Mouse (Mus musculus): ENCODE data around the gene Gm10134. TPM values are rescaled to one million over a fixed set of nuclear protein-coding genes. Genes with fewer than 3 reads are reported as not detected.
A peak's percentile ranks its signal among the peaks of the same experiment; 100 is the strongest.

Gm10134 gene
- polyA plus RNA-seq, 1 experiment = not detected

- peak overlapping the region; percentile 56 for H3K27ac ChIP-seq (ENCODE audit: insufficient read depth, low read depth, low read length)
- H3K4me1 ChIP-seq (ENCODE audit: control insufficient read depth, insufficient read depth, low read length) = peaks cover 72% of the 10 kb centered on the region
- H3K4me3 ChIP-seq (ENCODE audit: insufficient read depth, low read depth, low read length) = no peak overlapping the region
- TF ChIP-seq CTCF (IDR thresholded peaks at IDR 0.05; ENCODE audit: insufficient read depth, low read depth, low read length) = no peak
- no peak for TF ChIP-seq POLR2A (IDR thresholded peaks at IDR 0.05; ENCODE audit: insufficient read depth, low read depth, low read length)
- WGBS = 34% methylated on average over 7 of the region's 7 CpGs
Measured at GRCm38 (mm10) chr2:28539206-28539605, 33.3 kb downstream of the Gm10134 start.

GRCm38 (mm10) chr2:28539949-28540348 is 34.1 kb downstream of the Gm10134 start:
- Histone ChIP-seq H3K4me3 (ENCODE audit: insufficient read depth, low read depth, low read length) (no peak overlapping the region), H3K27ac (ENCODE audit: insufficient read depth, low read depth, low read length) (peak overlapping the region; percentile 56), H3K4me1 (ENCODE audit: control insufficient read depth, insufficient read depth, low read length) (peaks cover 71% of the 10 kb centered on the region)
- TF ChIP-seq CTCF (IDR thresholded peaks at IDR 0.05; ENCODE audit: insufficient read depth, low read depth, low read length) = no peak
- no peak for TF ChIP-seq POLR2A (IDR thresholded peaks at IDR 0.05; ENCODE audit: insufficient read depth, low read depth, low read length)
- WGBS = 78% methylated on average over 2 of the region's 2 CpGs

- Histone ChIP-seq H3K27ac (ENCODE audit: insufficient read depth, low read depth, low read length) (0 out of 2 replicates have a peak overlapping the region, but pooled peaks have one; percentile 56), H3K4me1 (ENCODE audit: control insufficient read depth, insufficient read depth, low read length) (peaks cover 63% of the 10 kb centered on the region), H3K4me3 (ENCODE audit: insufficient read depth, low read depth, low read length) (no peak overlapping the region)
- 83% methylated on average over 8 of the region's 8 CpGs for WGBS
- TF ChIP-seq POLR2A (IDR thresholded peaks at IDR 0.05; ENCODE audit: insufficient read depth, low read depth, low read length) = no peak
- TF ChIP-seq CTCF (IDR thresholded peaks at IDR 0.05; ENCODE audit: insufficient read depth, low read depth, low read length) = no peak
Measured at GRCm38 (mm10) chr2:28540587-28541227, 34.8 kb downstream of the Gm10134 start.

DNA sequence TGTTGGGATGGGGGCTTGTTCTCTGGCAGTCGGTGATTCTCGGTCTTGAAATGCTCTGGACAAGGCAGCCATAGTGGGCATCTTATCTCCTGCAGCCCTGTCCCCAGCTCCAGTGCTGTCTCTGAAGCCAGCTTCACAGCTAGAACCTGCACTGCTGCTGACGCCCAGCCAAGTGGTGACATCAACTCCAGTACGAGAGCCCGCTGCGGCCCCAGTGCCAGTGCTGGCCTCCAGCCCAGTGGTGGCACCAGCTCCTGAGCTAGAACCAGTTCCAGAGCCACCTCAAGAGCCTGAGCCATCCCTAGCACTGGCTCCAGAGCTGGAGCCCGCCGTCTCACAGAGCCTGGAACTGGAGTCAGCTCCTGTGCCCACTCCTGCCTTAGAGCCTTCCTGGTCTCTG is 38.0 kb downstream of the Gm10134 start:
- Histone ChIP-seq H3K4me3 (ENCODE audit: insufficient read depth, low read depth, low read length) (no peak overlapping the region), H3K27ac (ENCODE audit: insufficient read depth, low read depth, low read length) (no peak overlapping the region), H3K4me1 (ENCODE audit: control insufficient read depth, insufficient read depth, low read length) (peaks cover 32% of the 10 kb centered on the region)
- no peak for TF ChIP-seq POLR2A (IDR thresholded peaks at IDR 0.05; ENCODE audit: insufficient read depth, low read depth, low read length)
- TF ChIP-seq CTCF (IDR thresholded peaks at IDR 0.05; ENCODE audit: insufficient read depth, low read depth, low read length) = no peak
- WGBS = 56% methylated on average over 8 of the region's 8 CpGs

GRCm38 (mm10) chr2:28545976-28546375 is 40.1 kb downstream of the Gm10134 start:
- Histone ChIP-seq H3K4me1 (ENCODE audit: control insufficient read depth, insufficient read depth, low read length) (peaks cover 16% of the 10 kb centered on the region; the same call in 1 of the 2 replicates), H3K27ac (ENCODE audit: insufficient read depth, low read depth, low read length) (no peak overlapping the region), H3K4me3 (ENCODE audit: insufficient read depth, low read depth, low read length) (no peak overlapping the region)
- no peak for TF ChIP-seq POLR2A (IDR thresholded peaks at IDR 0.05; ENCODE audit: insufficient read depth, low read depth, low read length)
- no peak for TF ChIP-seq CTCF (IDR thresholded peaks at IDR 0.05; ENCODE audit: insufficient read depth, low read depth, low read length)

- H3K4me1 ChIP-seq (ENCODE audit: control insufficient read depth, insufficient read depth, low read length) = peaks cover 16% of the 10 kb centered on the region; the same call in 1 of the 2 replicates
- H3K27ac ChIP-seq (ENCODE audit: insufficient read depth, low read depth, low read length) = no peak overlapping the region
- 83% methylated on average over 6 of the region's 6 CpGs for WGBS
- TF ChIP-seq CTCF (IDR thresholded peaks at IDR 0.05; ENCODE audit: insufficient read depth, low read depth, low read length) (no peak), POLR2A (IDR thresholded peaks at IDR 0.05; ENCODE audit: insufficient read depth, low read depth, low read length) (no peak)
- H3K4me3 ChIP-seq (ENCODE audit: insufficient read depth, low read depth, low read length) = no peak overlapping the region
Measured at GRCm38 (mm10) chr2:28546560-28546959, 40.7 kb downstream of the Gm10134 start.

- WGBS = 51% methylated on average over 11 of the region's 11 CpGs
- H3K27ac ChIP-seq (ENCODE audit: insufficient read depth, low read depth, low read length) = no peak overlapping the region
- H3K4me3 ChIP-seq (ENCODE audit: insufficient read depth, low read depth, low read length) = no peak overlapping the region
- peaks cover 16% of the 10 kb centered on the region; the same call in 1 of the 2 replicates for H3K4me1 ChIP-seq (ENCODE audit: control insufficient read depth, insufficient read depth, low read length)
- TF ChIP-seq POLR2A (IDR thresholded peaks at IDR 0.05; ENCODE audit: insufficient read depth, low read depth, low read length) (no peak), CTCF (IDR thresholded peaks at IDR 0.05; ENCODE audit: insufficient read depth, low read depth, low read length) (peak; percentile 45)
Measured at GRCm38 (mm10) chr2:28547237-28548172, 41.6 kb downstream of the Gm10134 start.

DNA sequence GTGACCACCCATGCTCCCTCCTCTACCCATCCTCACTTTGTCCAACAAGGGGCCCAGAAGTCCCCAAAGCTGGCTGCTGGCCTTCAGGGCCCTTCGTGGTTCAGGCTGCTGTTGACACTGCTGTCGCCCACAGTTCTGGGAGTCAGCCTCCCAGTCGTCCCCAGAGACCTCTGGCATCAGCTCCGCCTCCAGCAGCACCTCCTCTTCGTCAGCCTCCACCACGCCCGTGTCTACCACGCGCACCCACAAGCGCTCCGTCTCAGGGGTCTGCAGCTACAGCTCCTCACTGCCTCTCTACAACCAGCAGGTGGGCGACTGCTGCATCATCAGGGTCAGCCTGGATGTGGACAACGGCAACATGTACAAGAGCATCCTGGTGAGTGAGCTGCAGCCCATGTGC is 43.3 kb downstream of the Gm10134 start:
- H3K4me3 ChIP-seq (ENCODE audit: insufficient read depth, low read depth, low read length) = no peak overlapping the region
- no peak for TF ChIP-seq POLR2A (IDR thresholded peaks at IDR 0.05; ENCODE audit: insufficient read depth, low read depth, low read length)
- no peak for TF ChIP-seq CTCF (IDR thresholded peaks at IDR 0.05; ENCODE audit: insufficient read depth, low read depth, low read length)
- no peak overlapping the region for H3K27ac ChIP-seq (ENCODE audit: insufficient read depth, low read depth, low read length)
- H3K4me1 ChIP-seq (ENCODE audit: control insufficient read depth, insufficient read depth, low read length) = peaks cover 6% of the 10 kb centered on the region; the same call in 1 of the 2 replicates
- WGBS = 86% methylated on average over 13 of the region's 13 CpGs

DNA sequence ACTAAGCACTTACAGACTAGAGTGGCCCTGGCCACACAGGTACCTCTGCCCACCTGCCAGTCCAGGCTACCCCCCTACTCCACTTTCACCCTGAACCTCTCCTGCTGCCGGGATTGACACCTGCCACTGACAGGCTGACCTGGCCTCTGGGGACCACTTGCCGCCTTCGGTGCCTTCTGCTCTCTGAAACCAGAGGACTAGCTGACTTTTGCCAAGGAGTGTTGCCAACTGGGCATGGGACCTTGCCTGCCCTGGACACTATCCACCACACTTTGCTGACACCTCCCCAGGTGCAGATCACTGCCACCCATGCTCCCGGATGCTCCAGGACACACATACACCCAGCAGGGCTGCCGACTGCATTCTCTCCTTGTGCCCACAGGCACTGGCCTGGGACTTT is 46.4 kb downstream of the Gm10134 start:
- H3K4me1 ChIP-seq (ENCODE audit: control insufficient read depth, insufficient read depth, low read length) = no peaks in the 10 kb centered on the region
- 95% methylated on average over 5 of the region's 5 CpGs for WGBS
- no peak for TF ChIP-seq POLR2A (IDR thresholded peaks at IDR 0.05; ENCODE audit: insufficient read depth, low read depth, low read length)
- no peak for TF ChIP-seq CTCF (IDR thresholded peaks at IDR 0.05; ENCODE audit: insufficient read depth, low read depth, low read length)
- no peak overlapping the region for H3K27ac ChIP-seq (ENCODE audit: insufficient read depth, low read depth, low read length)
- no peak overlapping the region for H3K4me3 ChIP-seq (ENCODE audit: insufficient read depth, low read depth, low read length)

Other genes starting within 250 kb of the Gm10134 start
- not detected in 2 replicates for gene Ppp1r26, start 59.3 kb upstream of the Gm10134 start, polyA plus RNA-seq (2012; ENCODE audit: insufficient read depth, insufficient read length, low replicate concordance, missing spikeins)
- gene 1700007K13Rik, start 39.8 kb upstream of the Gm10134 start, polyA plus RNA-seq (2012; ENCODE audit: insufficient read depth, insufficient read length, low replicate concordance, missing spikeins) = not detected in 2 replicates
- gene Mrps2, start 38.0 kb upstream of the Gm10134 start, polyA plus RNA-seq (2012; ENCODE audit: insufficient read depth, insufficient read length, low replicate concordance, missing spikeins) = not detected in 2 replicates
- gene Gbgt1, start 9.2 kb upstream of the Gm10134 start, polyA plus RNA-seq (2012; ENCODE audit: insufficient read depth, insufficient read length, low replicate concordance, missing spikeins) = not detected in 2 replicates
- gene Ralgds, start 7.0 kb downstream of the Gm10134 start, polyA plus RNA-seq (2012; ENCODE audit: insufficient read depth, insufficient read length, low replicate concordance, missing spikeins) = not detected in 2 replicates
- gene Cel, start 57.3 kb downstream of the Gm10134 start, polyA plus RNA-seq (2012; ENCODE audit: insufficient read depth, insufficient read length, low replicate concordance, missing spikeins) = not detected in 2 replicates
- not detected in 2 replicates for gene Gtf3c5, start 77.7 kb downstream of the Gm10134 start, polyA plus RNA-seq (2012; ENCODE audit: insufficient read depth, insufficient read length, low replicate concordance, missing spikeins)
- not detected in 2 replicates for gene Gfi1b, start 115.9 kb downstream of the Gm10134 start, polyA plus RNA-seq (2012; ENCODE audit: insufficient read depth, insufficient read length, low replicate concordance, missing spikeins)
- not detected in 2 replicates for gene Tsc1, start 135.1 kb downstream of the Gm10134 start, polyA plus RNA-seq (2012; ENCODE audit: insufficient read depth, insufficient read length, low replicate concordance, missing spikeins)
- gene Spaca9, start 193.6 kb downstream of the Gm10134 start, polyA plus RNA-seq (2012; ENCODE audit: insufficient read depth, insufficient read length, low replicate concordance, missing spikeins) = not detected in 2 replicates
- gene Ak8, start 194.1 kb downstream of the Gm10134 start, polyA plus RNA-seq (2012; ENCODE audit: insufficient read depth, insufficient read length, low replicate concordance, missing spikeins) = not detected in 2 replicates

Measured in olfactory bulb, adult 2 months (tissue).